Mouse (Mus musculus) kidney, embryonic 14.5 days (tissue): ENCODE measurements at regions not wholly inside any gene's neighbourhood (a gene's known extent, or its start where the extent isn't known, plus 50 kb on each side); places are given as distances from the start of the nearest gene placed in this dataset.

Experiments
- ATAC-seq: fragments of 200-750 bp; cut with Nextera tagmentation; 2 replicates; pipeline ENCODE4 v1.8.0; 2017; ENCODE audit warnings: moderate number of reproducible peaks, mild to moderate bottlenecking, moderate TSS enrichment, moderate library complexity; ENCODE audit not compliant: low FRiP score, low TSS enrichment
- H3K27ac ChIP-seq: fragments of 300-500 bp; sonication (generic); 2 replicates; pipeline ENCODE4 v1.5.1; 2014; ENCODE audit warnings: low read depth, mild to moderate bottlenecking, low read length, moderate library complexity, mixed read lengths
- H3K27me3 ChIP-seq: fragments of 300-500 bp; sonication (generic); 2 replicates; pipeline ENCODE4 v1.6.1; 2014; ENCODE audit warnings: mild to moderate bottlenecking, low read length; ENCODE audit not compliant: control insufficient read depth, insufficient read depth
- H3K36me3 ChIP-seq: fragments of 300-500 bp; sonication (generic); 2 replicates; pipeline ENCODE4 v1.6.1; 2014; ENCODE audit warnings: low read length, mixed read lengths; ENCODE audit not compliant: control insufficient read depth, insufficient read depth
- H3K4me1 ChIP-seq: fragments of 300-500 bp; sonication (generic); 2 replicates; pipeline ENCODE4 v1.6.1; 2014; ENCODE audit warnings: low read length, mixed read lengths; ENCODE audit not compliant: control insufficient read depth, insufficient read depth
- H3K4me2 ChIP-seq: fragments of 300-500 bp; sonication (generic); replicated peaks from 2 replicates; pipeline ENCODE4 v1.6.1; 2014; ENCODE audit warnings: low read depth, mild to moderate bottlenecking, low read length
- H3K4me3 ChIP-seq: fragments of 300-500 bp; sonication (generic); 2 replicates; pipeline ENCODE4 v1.5.1; 2014; ENCODE audit warnings: mild to moderate bottlenecking, low read length
- H3K9ac ChIP-seq: fragments of 300-500 bp; sonication (generic); 2 replicates; pipeline ENCODE4 v1.6.1; 2014; ENCODE audit warnings: low read depth, mild to moderate bottlenecking, low read length, moderate library complexity
- H3K9me3 ChIP-seq: fragments of 300-500 bp; sonication (generic); 2 replicates; pipeline ENCODE4 v1.6.1; 2016; ENCODE audit warnings: low read length; ENCODE audit not compliant: control insufficient read depth
- WGBS: fragments of 180-500 bp; shearing (Covaris S2); extraction: QIAGEN DNeasy Blood & Tissue Kit; methylation state at CpG from one replicate; pipeline ENCODE4 v1.1.7; 2014; 5-methylcytosine and 5-hydroxymethylcytosine counted together

DNA sequence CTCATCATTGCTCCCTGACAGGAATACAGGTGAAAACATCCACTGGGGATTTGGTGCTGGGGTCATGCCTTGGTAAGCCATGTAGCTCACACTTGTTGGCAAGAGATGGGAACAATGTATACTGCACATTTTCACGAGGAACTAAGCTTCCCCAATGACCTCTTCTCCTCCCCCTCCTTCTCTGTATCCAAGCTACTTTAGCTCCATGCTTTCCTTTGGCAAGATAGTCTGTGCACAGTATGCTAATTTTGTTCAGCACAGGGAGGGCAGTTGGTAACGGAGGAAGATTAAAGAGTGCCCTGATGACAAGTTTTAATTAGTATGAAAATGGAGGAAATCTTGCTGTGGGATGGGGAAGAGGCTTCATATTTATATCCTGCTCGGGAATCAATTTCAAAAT lies 160.9 kb upstream of the Serpine2 start:
- Histone ChIP-seq H3K27ac (no peak overlapping the region), H3K9me3 (no peaks in the 10 kb centered on the region), H3K9ac (no peak overlapping the region), H3K27me3 (no peaks in the 10 kb centered on the region), H3K36me3 (no peaks in the 10 kb centered on the region), H3K4me1 (no peaks in the 10 kb centered on the region), H3K4me3 (no peak overlapping the region), H3K4me2 (no peak overlapping the region)
- WGBS, result 61% methylated on average over 3 of the region's 3 CpGs
- ATAC-seq, result no peak

DNA sequence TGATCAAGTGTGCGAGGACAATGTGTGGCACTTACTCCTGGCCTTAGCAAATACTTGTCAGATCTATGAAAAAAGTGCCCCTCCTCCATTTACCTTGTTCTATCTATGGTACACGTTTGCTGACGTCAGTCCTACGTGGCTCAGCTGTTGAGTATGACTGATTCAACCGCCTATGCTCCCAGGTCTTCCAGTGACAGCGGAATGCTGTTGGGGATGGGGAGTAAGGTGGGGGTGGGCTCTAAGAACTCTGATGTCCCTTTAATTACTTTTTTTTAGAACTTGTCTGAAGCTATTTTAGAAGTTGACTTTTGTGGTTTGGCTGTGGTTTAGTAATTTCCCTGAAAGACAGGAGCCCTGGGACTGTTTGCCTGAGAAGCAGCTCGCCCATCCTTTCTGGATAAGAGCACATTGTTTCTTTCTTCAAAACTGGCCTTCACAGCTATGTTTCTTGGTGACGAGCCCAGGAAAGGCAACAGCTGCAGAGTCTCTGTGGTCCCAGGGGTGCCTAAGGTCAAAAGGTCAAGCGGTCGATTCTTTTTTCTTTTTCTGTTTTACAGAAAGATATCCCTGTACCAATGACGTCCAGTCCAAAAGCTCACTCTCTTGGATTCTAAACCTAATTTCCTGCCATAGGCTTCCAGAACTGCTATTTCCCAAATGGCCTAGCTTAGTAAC lies 157.5 kb upstream of the Serpine2 start:
- ATAC-seq, result no peak
- no peak overlapping the region for H3K27ac ChIP-seq

DNA sequence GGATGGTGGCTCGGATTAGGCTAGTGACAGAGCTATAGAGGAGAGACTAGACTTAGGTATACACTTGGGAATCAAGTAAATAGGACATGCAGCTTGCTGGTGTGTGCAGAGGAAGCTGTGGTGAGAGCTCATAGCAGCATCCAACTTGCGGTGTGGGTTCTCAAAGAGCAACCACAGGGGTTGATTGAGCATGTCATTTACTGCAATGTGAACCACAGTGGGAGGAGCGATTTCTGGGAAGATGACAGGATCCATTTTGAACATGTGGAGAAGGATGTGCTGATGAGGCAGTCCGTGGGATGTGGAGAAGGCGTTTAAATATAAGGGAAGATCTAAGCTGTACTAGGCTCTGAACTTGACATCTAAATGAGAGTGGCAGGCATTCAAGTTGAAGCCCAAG lies 154.5 kb upstream of the Serpine2 start:
- Histone ChIP-seq H3K4me2 (no peak overlapping the region), H3K36me3 (no peaks in the 10 kb centered on the region), H3K9me3 (no peaks in the 10 kb centered on the region), H3K4me3 (no peak overlapping the region), H3K9ac (no peak overlapping the region), H3K27ac (no peak overlapping the region), H3K27me3 (no peaks in the 10 kb centered on the region), H3K4me1 (no peaks in the 10 kb centered on the region)
- ATAC-seq, result no peak
- 86% methylated on average over 5 of the region's 5 CpGs for WGBS

More for the DNA sequence above, 157.5 kb upstream of the Serpine2 start:
- Histone ChIP-seq H3K4me1 (no peaks in the 10 kb centered on the region), H3K27me3 (no peaks in the 10 kb centered on the region), H3K4me2 (no peak overlapping the region), H3K4me3 (no peak overlapping the region), H3K9ac (no peak overlapping the region), H3K36me3 (no peaks in the 10 kb centered on the region), H3K9me3 (no peaks in the 10 kb centered on the region)
- WGBS, result 68% methylated on average over 11 of the region's 11 CpGs

DNA sequence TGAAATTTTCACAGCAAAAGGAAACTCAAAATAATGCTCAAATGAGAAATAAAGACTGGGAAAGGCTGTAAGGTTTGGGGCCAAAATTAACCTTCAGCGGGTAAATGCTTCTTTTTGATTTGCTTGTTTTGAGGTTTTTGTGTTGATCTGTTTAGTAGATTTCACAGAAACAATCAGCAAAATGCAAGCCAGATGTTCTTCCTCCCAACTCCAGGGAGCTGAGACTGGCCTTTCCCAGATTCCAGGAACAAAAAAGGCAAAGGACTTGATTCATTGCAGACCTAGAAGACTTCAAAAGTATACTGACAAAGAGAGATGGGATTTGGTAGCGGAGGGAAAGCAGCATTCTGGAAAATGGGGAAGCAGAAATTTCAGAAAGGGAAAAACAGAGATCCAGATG lies 153.6 kb upstream of the Serpine2 start:
- H3K27me3 ChIP-seq, result no peaks in the 10 kb centered on the region
- no peak overlapping the region for H3K27ac ChIP-seq
- H3K4me2 ChIP-seq, result no peak overlapping the region
- H3K9ac ChIP-seq, result no peak overlapping the region
- no peaks in the 10 kb centered on the region for H3K36me3 ChIP-seq
- WGBS, result 74% methylated on average over 2 of the region's 2 CpGs
- H3K9me3 ChIP-seq, result no peaks in the 10 kb centered on the region
- H3K4me3 ChIP-seq, result no peak overlapping the region
- no peaks in the 10 kb centered on the region for H3K4me1 ChIP-seq
- ATAC-seq, result no peak

DNA sequence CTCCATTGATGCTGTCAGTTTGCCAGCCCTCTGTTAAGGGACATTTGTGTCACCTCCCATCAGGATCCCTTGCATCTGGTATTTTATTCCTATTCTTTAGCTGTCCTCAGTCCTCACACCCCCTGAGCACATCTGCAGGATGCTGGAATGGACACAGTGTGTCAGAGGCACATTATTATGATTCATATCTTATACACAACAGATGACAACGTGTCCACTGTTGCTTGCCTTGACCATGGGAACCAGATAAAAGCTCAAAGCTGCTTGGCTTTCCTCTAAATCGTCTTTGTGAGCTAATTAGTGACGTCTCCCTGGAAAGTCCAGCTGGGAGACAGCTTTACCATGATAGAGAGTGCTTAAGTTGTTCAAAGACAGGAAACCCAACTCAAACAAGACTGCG lies 149.7 kb upstream of the Serpine2 start:
- H3K27ac ChIP-seq, result no peak overlapping the region
- H3K27me3 ChIP-seq, result no peaks in the 10 kb centered on the region
- H3K9me3 ChIP-seq, result no peaks in the 10 kb centered on the region
- no peak; the same call in 1 of the 2 replicates for ATAC-seq
- no peaks in the 10 kb centered on the region for H3K4me1 ChIP-seq
- no peak overlapping the region for H3K9ac ChIP-seq
- H3K4me3 ChIP-seq, result no peak overlapping the region
- 42% methylated on average over 4 of the region's 4 CpGs for WGBS
- no peak overlapping the region for H3K4me2 ChIP-seq
- H3K36me3 ChIP-seq, result no peaks in the 10 kb centered on the region

DNA sequence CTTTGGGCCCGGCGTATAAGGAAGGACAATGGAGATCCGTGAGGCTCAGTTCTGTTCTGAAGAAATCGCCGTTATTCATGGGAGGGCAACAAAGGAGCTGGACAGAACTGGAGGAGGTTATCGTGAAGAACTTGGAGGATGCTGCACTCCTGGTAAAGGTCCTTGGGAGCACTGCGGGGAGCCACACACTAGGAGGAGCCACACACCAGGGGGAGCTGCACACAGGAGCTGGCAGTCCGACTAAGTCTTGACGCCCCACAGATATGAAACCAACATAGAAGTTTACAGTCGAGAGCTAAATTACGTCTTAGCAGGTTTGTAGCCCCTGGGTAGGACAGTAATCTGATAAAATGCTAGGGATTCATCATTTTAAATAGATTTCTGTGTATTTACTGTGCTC lies 138.1 kb upstream of the Serpine2 start:
- no peaks in the 10 kb centered on the region for H3K36me3 ChIP-seq
- H3K9me3 ChIP-seq, result no peaks in the 10 kb centered on the region
- H3K27me3 ChIP-seq, result no peaks in the 10 kb centered on the region
- H3K4me1 ChIP-seq, result no peaks in the 10 kb centered on the region
- H3K4me3 ChIP-seq, result no peak overlapping the region
- H3K27ac ChIP-seq, result no peak overlapping the region
- WGBS, result 81% methylated on average over 11 of the region's 11 CpGs
- H3K9ac ChIP-seq, result no peak overlapping the region
- no peak overlapping the region for H3K4me2 ChIP-seq
- ATAC-seq, result no peak

DNA sequence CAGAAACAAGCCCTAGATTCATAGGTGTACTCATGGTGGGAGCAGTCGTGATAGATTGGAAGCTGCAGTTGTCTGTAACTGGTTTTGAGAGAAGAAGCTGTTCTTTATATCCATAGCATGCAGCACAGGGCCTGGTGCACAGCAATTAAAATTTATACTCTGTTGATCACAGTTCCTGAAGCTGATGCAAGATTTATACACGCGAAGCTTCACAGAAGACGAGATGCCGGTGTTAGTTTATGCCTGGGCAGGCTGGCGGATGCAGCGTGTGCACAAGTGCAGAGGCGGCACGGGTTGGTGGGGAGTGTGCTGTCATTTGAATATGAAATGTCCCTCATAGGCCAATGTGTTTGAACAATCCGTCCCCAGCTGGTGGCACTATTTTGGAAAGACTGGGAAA lies 136.9 kb upstream of the Serpine2 start:
- Histone ChIP-seq H3K27me3 (no peaks in the 10 kb centered on the region), H3K4me2 (no peak overlapping the region), H3K4me1 (no peaks in the 10 kb centered on the region), H3K36me3 (no peaks in the 10 kb centered on the region), H3K9ac (no peak overlapping the region), H3K27ac (no peak overlapping the region), H3K9me3 (no peaks in the 10 kb centered on the region), H3K4me3 (no peak overlapping the region)
- no peak for ATAC-seq
- 87% methylated on average over 10 of the region's 10 CpGs for WGBS

DNA sequence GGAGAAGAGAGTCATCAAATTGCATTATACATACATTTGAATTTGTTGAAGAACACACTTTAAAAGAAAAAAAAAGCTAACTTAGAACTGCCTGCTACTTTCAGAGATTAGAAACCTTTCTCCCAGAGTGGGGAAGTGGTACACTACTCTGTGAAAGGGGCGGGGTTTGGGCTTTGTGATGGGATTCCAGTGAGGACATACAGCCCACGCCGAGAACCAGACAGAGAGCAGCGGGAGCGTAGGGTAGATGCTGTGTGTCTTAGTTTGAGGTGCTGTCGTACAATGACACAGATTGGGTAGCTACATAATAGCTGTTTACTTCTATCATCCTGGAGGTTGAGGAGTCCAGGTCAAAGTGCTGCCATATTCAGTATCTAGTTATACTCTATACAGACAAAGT lies 136.5 kb upstream of the Serpine2 start:
- no peak overlapping the region for H3K4me2 ChIP-seq
- no peaks in the 10 kb centered on the region for H3K9me3 ChIP-seq
- no peaks in the 10 kb centered on the region for H3K27me3 ChIP-seq
- no peaks in the 10 kb centered on the region for H3K36me3 ChIP-seq
- H3K4me1 ChIP-seq, result no peaks in the 10 kb centered on the region
- H3K27ac ChIP-seq, result no peak overlapping the region
- no peak overlapping the region for H3K9ac ChIP-seq
- H3K4me3 ChIP-seq, result no peak overlapping the region
- ATAC-seq, result no peak
- WGBS, result 94% methylated on average over 6 of the region's 6 CpGs

DNA sequence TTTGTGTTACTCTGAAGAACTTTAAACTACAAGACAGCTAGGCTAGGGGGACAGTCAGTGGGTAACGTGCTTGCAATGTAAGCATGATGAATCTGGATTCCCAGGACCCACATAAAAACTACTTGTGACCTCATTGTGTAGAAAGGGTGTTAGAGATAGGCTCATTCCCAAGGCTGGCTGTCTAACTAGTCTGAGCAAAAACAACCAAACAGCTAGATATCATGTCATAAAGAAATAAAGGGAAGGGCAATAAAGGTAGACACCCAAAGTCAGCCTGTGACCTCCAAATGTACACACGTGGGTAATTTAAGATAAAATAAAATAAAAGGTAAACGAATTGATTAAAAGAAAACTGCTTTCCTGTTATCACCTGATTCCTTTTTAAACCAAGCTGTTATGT lies 123.7 kb upstream of the Serpine2 start:
- no peak overlapping the region for H3K4me2 ChIP-seq
- ATAC-seq, result no peak
- no peak overlapping the region for H3K9ac ChIP-seq
- no peaks in the 10 kb centered on the region for H3K4me1 ChIP-seq
- H3K9me3 ChIP-seq, result no peaks in the 10 kb centered on the region
- no peak overlapping the region for H3K27ac ChIP-seq
- no peak overlapping the region for H3K4me3 ChIP-seq
- 79% methylated on average over 3 of the region's 3 CpGs for WGBS
- H3K27me3 ChIP-seq, result no peaks in the 10 kb centered on the region
- H3K36me3 ChIP-seq, result no peaks in the 10 kb centered on the region
